Comparison of ENCODE assay signal across 8 mouse cellular contexts in genomic region chr17:83896723-83897122, GRCm38 (mm10). TPM values are rescaled to one million over a fixed set of nuclear protein-coding genes. Genes with fewer than 3 reads are reported as not detected.
A peak's percentile ranks its signal among the peaks of the same experiment; 100 is the strongest.
DNase-seq lines count a peak whose midpoint lies in the region; ATAC-seq and TF ChIP-seq lines count a peak whose summit lies in the region.
"Had no signal": no experiment of that assay in that cellular context is flagged by ENCODE, and none has a peak within 500 bp of the region (broad histone marks: within the 10 kb centered on the region; RNA-seq: fewer than 3 reads in every experiment).

No protein-coding gene starts in this region.

- H3K4me1 ChIP-seq in spleen, adult 2 months (ENCODE audit: control insufficient read depth, insufficient read depth, insufficient read length), result no peaks in the 10 kb centered on the region
- no peaks in the 10 kb centered on the region for H3K4me1 ChIP-seq in bone marrow, adult 2 months (ENCODE audit: control insufficient read depth, insufficient read depth, low read length)
- H3K4me1 ChIP-seq in forebrain, embryonic 13.5 days, result peaks cover 5% of the 10 kb centered on the region; the same call in 1 of the 2 replicates
- peaks cover 16% of the 10 kb centered on the region for H3K4me1 ChIP-seq in stomach, postnatal 0 days (replicated peaks; ENCODE audit: control insufficient read depth, insufficient read depth)

- peak; percentile 18 to 29 for DNase-seq in spleen, adult 2 months (ENCODE audit: low read depth in 1 of 2, low spot score in 2 of 2)
- DNase-seq in spleen, postnatal 14 days (ENCODE audit: low spot score in 2 of 2), result no peak
- peak; percentile 68 to 78 for DNase-seq in kidney, postnatal 4 days
- peak; percentile 48 for DNase-seq in stomach, postnatal 0 days (ENCODE audit: low spot score)

- H3K9ac ChIP-seq in forebrain, embryonic 13.5 days, result no peak overlapping the region
- no peak overlapping the region for H3K9ac ChIP-seq in stomach, postnatal 0 days (ENCODE audit: low read length)
- H3K9ac ChIP-seq: heart, embryonic 13.5 days had no signal

- no peak overlapping the region for H3K4me2 ChIP-seq in forebrain, embryonic 13.5 days
- no peak overlapping the region for H3K4me2 ChIP-seq in stomach, postnatal 0 days (replicated peaks; ENCODE audit: low read depth)
- H3K4me2 ChIP-seq: heart, embryonic 13.5 days had no signal

- no peak overlapping the region for H3K4me3 ChIP-seq in spleen, adult 2 months (ENCODE audit: extremely low read depth, insufficient read depth, insufficient read length)
- no peak overlapping the region for H3K4me3 ChIP-seq in bone marrow, adult 2 months (replicated peaks; ENCODE audit: control insufficient read depth, low read depth, low read length)
- no peak overlapping the region for H3K4me3 ChIP-seq in forebrain, embryonic 13.5 days
- no peak overlapping the region for H3K4me3 ChIP-seq in stomach, postnatal 0 days (ENCODE audit: low read depth, low read length)
- H3K4me3 ChIP-seq: heart, embryonic 13.5 days had no signal

- H3K27me3 ChIP-seq in spleen, adult 2 months (ENCODE audit: control insufficient read depth, insufficient read depth, low read length), result no peaks in the 10 kb centered on the region
- no peaks in the 10 kb centered on the region for H3K27me3 ChIP-seq in forebrain, embryonic 13.5 days
- H3K27me3 ChIP-seq in stomach, postnatal 0 days (ENCODE audit: control insufficient read depth, insufficient read depth, low read length), result no peaks in the 10 kb centered on the region
- H3K27me3 ChIP-seq: heart, embryonic 13.5 days had no signal

- no peak overlapping the region for H3K27ac ChIP-seq in spleen, adult 2 months (ENCODE audit: insufficient read depth, low read length)
- H3K27ac ChIP-seq in bone marrow, adult 2 months (ENCODE audit: control insufficient read depth, insufficient read depth, low read depth, low read length, poor library complexity), result no peak overlapping the region; the same call in 1 of the 2 replicates
- H3K27ac ChIP-seq in forebrain, embryonic 13.5 days, result no peak overlapping the region
- H3K27ac ChIP-seq in stomach, postnatal 0 days (replicated peaks), result peak overlapping the region; percentile 87

- WGBS in spleen, adult 2 months, result 26% methylated on average over 10 of the region's 10 CpGs
- 28% methylated on average over 10 of the region's 10 CpGs for WGBS in bone marrow, adult 2 months
- 28% methylated on average over 10 of the region's 10 CpGs for WGBS in forebrain, embryonic 13.5 days
- 23% methylated on average over 10 of the region's 10 CpGs for WGBS in stomach, postnatal 0 days

- H3K36me3 ChIP-seq in spleen, adult 2 months (ENCODE audit: control insufficient read depth, insufficient read depth, low read length), result no peaks in the 10 kb centered on the region
- no peaks in the 10 kb centered on the region for H3K36me3 ChIP-seq in forebrain, embryonic 13.5 days (ENCODE audit: poor library complexity, severe bottlenecking)
- no peaks in the 10 kb centered on the region for H3K36me3 ChIP-seq in stomach, postnatal 0 days (ENCODE audit: control insufficient read depth, insufficient read depth, low read length)
- H3K36me3 ChIP-seq: heart, embryonic 13.5 days had no signal

- no peak for TF ChIP-seq EP300 in stomach, postnatal 0 days (optimal IDR thresholded peaks at IDR 0.05)

- TF ChIP-seq POLR2A in spleen, adult 2 months (IDR thresholded peaks at IDR 0.05; ENCODE audit: low read depth, low read length), result no peak
- no peak for TF ChIP-seq POLR2A in bone marrow, adult 2 months (IDR thresholded peaks at IDR 0.05; ENCODE audit: borderline replicate concordance, control insufficient read depth, low read depth, low read length)

- peak; percentile 38; the same call in 1 of the 2 replicates for ATAC-seq in forebrain, embryonic 13.5 days
- peak; percentile 58; the same call in 1 of the 2 replicates for ATAC-seq in megakaryocyte-erythroid progenitor cell, adult 5-6 weeks (replicated peaks; ENCODE audit: low FRiP score, low TSS enrichment, poor library complexity, severe bottlenecking)
- ATAC-seq in stomach, postnatal 0 days (ENCODE audit: low FRiP score, low TSS enrichment), result peak; percentile 30

- peak; percentile 47; the same call in 1 of the 2 replicates for TF ChIP-seq CTCF in spleen, adult 2 months (IDR thresholded peaks at IDR 0.05; ENCODE audit: extremely low read depth, insufficient read depth, insufficient read length, insufficient replicate concordance)
- peak; percentile 59 for TF ChIP-seq CTCF in bone marrow, adult 2 months (IDR thresholded peaks at IDR 0.05; ENCODE audit: control insufficient read depth, insufficient read depth, low read length)
- peak; percentile 91 for TF ChIP-seq CTCF in stomach, postnatal 0 days (IDR thresholded peaks at IDR 0.05; ENCODE audit: low read depth)

- no peaks in the 10 kb centered on the region for H3K9me3 ChIP-seq in forebrain, embryonic 13.5 days (replicated peaks)
- H3K9me3 ChIP-seq in stomach, postnatal 0 days (ENCODE audit: control insufficient read depth, low read length), result no peaks in the 10 kb centered on the region
- H3K9me3 ChIP-seq: heart, embryonic 13.5 days had no signal

RNA-seq across cellular contexts. Expression of gene Haao, which starts 49.0 kb away (rescaled TPM):
- polyA plus RNA-seq in spleen, adult 2 months (2012; rRNA removed), result 98.5 and 112 TPM in 2 replicates
- 41.3 and 96.3 TPM in 2 replicates for polyA plus RNA-seq in bone marrow, adult 2 months (2011; ENCODE audit: insufficient read depth, insufficient read length, low replicate concordance, missing spikeins)
- polyA plus RNA-seq in forebrain, embryonic 13.5 days (2015; fragmentation: Nextera tagmentation; extraction: Ambion mirVana), result 0.24 TPM in 1 of 2 replicates, not detected in the other
- total RNA-seq in megakaryocyte-erythroid progenitor cell, adult 5-6 weeks (2014; fragmentation: Nextera tagmentation), result 1.6 and 3.9 TPM in 2 replicates
- 3.2 and 3.9 TPM in 2 replicates for total RNA-seq in megakaryocyte-erythroid progenitor cell, adult 5-6 weeks (2017)
- 0.13 and 0.36 TPM in 2 replicates for polyA plus RNA-seq in stomach, postnatal 0 days (2015; fragmentation: Nextera tagmentation; extraction: Ambion mirVana)

Comparison
In these comparisons a context has a peak if more than half of its experiments do, and no peak if none do; other contexts are left out.
1. DNase-seq: peak in spleen, adult 2 months (2 of 2), kidney, postnatal 4 days (2 of 2) and stomach, postnatal 0 days (single experiment); none in spleen, postnatal 14 days (0 of 2).
2. RNA of gene Haao, which starts 49.0 kb away (polyA plus RNA-seq): 98.5 to 112 TPM in spleen, adult 2 months and 41.3 to 96.3 TPM in bone marrow, adult 2 months; 0.13 to 0.36 TPM in stomach, postnatal 0 days and 0.24 TPM in forebrain, embryonic 13.5 days; every median in the first group is over 10 times any median in the second.
3. Peak in every context shown above with its lines, with median percentiles within 50 percentile points of each other: CTCF ChIP-seq and ATAC-seq.